Mouse (Mus musculus): ENCODE results near the gene Fggy. TPM values are rescaled to one million over a fixed set of nuclear protein-coding genes. Genes with fewer than 3 reads are reported as not detected.

Fggy gene
- polyA plus RNA-seq, 1 experiment from 2014 or later: 10.4 TPM

DNA sequence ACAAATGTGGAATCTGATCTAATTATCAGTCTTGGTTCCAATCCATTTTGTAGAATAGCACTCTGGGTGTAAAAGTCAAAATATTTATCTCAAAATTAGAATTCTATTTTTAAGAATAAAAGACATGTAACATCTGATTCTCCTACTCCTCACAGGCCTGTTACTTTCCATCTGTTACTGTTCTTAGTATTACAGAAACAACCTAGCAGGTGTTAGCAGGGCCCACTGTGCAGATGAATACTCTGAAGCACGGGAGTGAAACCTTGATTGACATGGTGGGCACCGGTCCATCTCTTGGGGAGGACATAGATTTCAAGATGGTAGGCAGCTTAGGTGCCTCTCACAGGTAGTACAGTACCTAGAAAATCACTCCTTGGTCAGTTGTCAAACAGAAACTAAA is 298.7 kb downstream of the Fggy start:
- no peak for ATAC-seq
- 70% methylated on average over 2 of the region's 2 CpGs for WGBS (ENCODE audit: insufficient replicate concordance)
- no peaks in the 10 kb centered on the region for H3K27me3 ChIP-seq (replicated peaks)
- H3K27ac ChIP-seq: no peak overlapping the region
- H3K9me3 ChIP-seq (replicated peaks): no peaks in the 10 kb centered on the region
- H3K9ac ChIP-seq: no peak overlapping the region
- no peak overlapping the region for H3K4me3 ChIP-seq
- no peak overlapping the region for H3K4me2 ChIP-seq
- no peaks in the 10 kb centered on the region for H3K36me3 ChIP-seq
- H3K4me1 ChIP-seq: no peaks in the 10 kb centered on the region; the same call in 1 of the 2 replicates

GRCm38 (mm10) chr4:95860601-95861000 is 303.3 kb downstream of the Fggy start:
- ATAC-seq: no peak
- no peaks in the 10 kb centered on the region for H3K36me3 ChIP-seq
- no peak overlapping the region for H3K4me3 ChIP-seq
- H3K27ac ChIP-seq: no peak overlapping the region
- no peak overlapping the region for H3K9ac ChIP-seq
- no peaks in the 10 kb centered on the region for H3K9me3 ChIP-seq (replicated peaks)
- H3K27me3 ChIP-seq (replicated peaks): no peaks in the 10 kb centered on the region
- H3K4me2 ChIP-seq: no peak overlapping the region
- 40% methylated on average over 3 of the region's 3 CpGs for WGBS (ENCODE audit: insufficient replicate concordance)
- no peaks in the 10 kb centered on the region for H3K4me1 ChIP-seq

- no peaks in the 10 kb centered on the region for H3K36me3 ChIP-seq
- H3K4me3 ChIP-seq: no peak overlapping the region
- H3K27me3 ChIP-seq (replicated peaks): no peaks in the 10 kb centered on the region
- no peak overlapping the region for H3K9ac ChIP-seq
- H3K4me1 ChIP-seq: no peaks in the 10 kb centered on the region
- H3K9me3 ChIP-seq (replicated peaks): no peaks in the 10 kb centered on the region
- H3K4me2 ChIP-seq: no peak overlapping the region
- WGBS (ENCODE audit: insufficient replicate concordance): 51% methylated on average over 4 of the region's 4 CpGs
- no peak for ATAC-seq
- no peak overlapping the region for H3K27ac ChIP-seq
Measured at GRCm38 (mm10) chr4:95861074-95861473, 303.8 kb downstream of the Fggy start.

DNA sequence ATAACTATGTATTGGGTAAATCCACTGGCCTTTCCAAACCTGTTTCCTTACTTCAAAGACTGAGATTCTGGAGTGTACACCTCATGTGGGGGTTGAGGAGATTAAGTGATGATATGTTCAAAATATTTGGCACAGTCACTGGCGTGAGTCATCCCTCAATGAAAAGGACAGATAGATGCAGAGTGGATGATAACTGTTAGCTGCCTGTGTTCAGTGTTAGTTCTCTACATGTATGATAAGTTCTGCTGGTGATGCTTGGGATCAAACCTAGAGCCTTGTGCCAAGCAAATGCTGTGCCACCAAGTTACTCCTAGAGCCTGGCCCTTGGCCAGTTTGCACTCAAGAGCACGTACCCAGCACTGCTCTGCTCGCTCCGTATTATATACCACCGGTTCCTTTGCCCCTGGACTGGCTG is 304.4 kb downstream of the Fggy start:
- H3K27ac ChIP-seq: no peak overlapping the region
- no peaks in the 10 kb centered on the region for H3K9me3 ChIP-seq (replicated peaks)
- H3K4me1 ChIP-seq: no peaks in the 10 kb centered on the region
- H3K4me2 ChIP-seq: no peak overlapping the region
- H3K36me3 ChIP-seq: no peaks in the 10 kb centered on the region
- H3K9ac ChIP-seq: no peak overlapping the region
- ATAC-seq: no peak
- no peaks in the 10 kb centered on the region for H3K27me3 ChIP-seq (replicated peaks)
- no peak overlapping the region for H3K4me3 ChIP-seq
- 73% methylated on average over 5 of the region's 5 CpGs for WGBS (ENCODE audit: insufficient replicate concordance)

GRCm38 (mm10) chr4:95862276-95862675 is 305.0 kb downstream of the Fggy start:
- Histone ChIP-seq H3K9ac (no peak overlapping the region), H3K27ac (no peak overlapping the region), H3K4me3 (no peak overlapping the region), H3K27me3 (replicated peaks) (no peaks in the 10 kb centered on the region), H3K9me3 (replicated peaks) (no peaks in the 10 kb centered on the region), H3K4me1 (no peaks in the 10 kb centered on the region), H3K4me2 (no peak overlapping the region), H3K36me3 (no peaks in the 10 kb centered on the region)
- WGBS (ENCODE audit: insufficient replicate concordance): 62% methylated on average over 7 of the region's 7 CpGs
- no peak for ATAC-seq

GRCm38 (mm10) chr4:95862781-95863499 is 305.6 kb downstream of the Fggy start:
- 35% methylated on average over 6 of the region's 6 CpGs for WGBS (ENCODE audit: insufficient replicate concordance)
- Histone ChIP-seq H3K9ac (no peak overlapping the region), H3K27me3 (replicated peaks) (no peaks in the 10 kb centered on the region), H3K36me3 (no peaks in the 10 kb centered on the region), H3K4me3 (no peak overlapping the region), H3K27ac (no peak overlapping the region), H3K4me2 (no peak overlapping the region), H3K9me3 (replicated peaks) (no peaks in the 10 kb centered on the region), H3K4me1 (no peaks in the 10 kb centered on the region)
- no peak for ATAC-seq

DNA sequence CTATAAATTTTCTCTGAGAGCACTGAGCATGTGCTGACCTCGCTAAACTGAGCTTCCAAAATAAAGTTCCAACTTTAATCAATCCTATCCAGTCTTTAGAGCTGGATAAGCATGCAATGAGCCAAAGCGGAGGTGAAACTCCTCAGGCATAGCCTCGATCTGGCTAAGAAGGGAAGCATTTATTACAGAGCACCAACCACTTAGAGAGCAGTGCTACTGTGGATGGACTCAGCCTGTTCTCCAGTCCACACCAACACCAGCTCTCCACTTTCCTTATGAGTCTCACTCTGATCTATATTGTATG is 306.1 kb downstream of the Fggy start:
- Histone ChIP-seq H3K4me3 (no peak overlapping the region), H3K4me2 (no peak overlapping the region), H3K9ac (no peak overlapping the region), H3K36me3 (no peaks in the 10 kb centered on the region), H3K27me3 (replicated peaks) (no peaks in the 10 kb centered on the region), H3K27ac (no peak overlapping the region), H3K4me1 (no peaks in the 10 kb centered on the region), H3K9me3 (replicated peaks) (no peaks in the 10 kb centered on the region)
- WGBS (ENCODE audit: insufficient replicate concordance): 62% methylated on average over 3 of the region's 3 CpGs
- ATAC-seq: no peak

GRCm38 (mm10) chr4:95865251-95865650 is 307.9 kb downstream of the Fggy start:
- ATAC-seq: no peak
- H3K27ac ChIP-seq: no peak overlapping the region
- no peak overlapping the region for H3K9ac ChIP-seq
- WGBS (ENCODE audit: insufficient replicate concordance): 59% methylated on average over 5 of the region's 5 CpGs
- no peaks in the 10 kb centered on the region for H3K36me3 ChIP-seq
- H3K4me2 ChIP-seq: no peak overlapping the region
- H3K9me3 ChIP-seq (replicated peaks): no peaks in the 10 kb centered on the region
- no peaks in the 10 kb centered on the region for H3K4me1 ChIP-seq
- no peaks in the 10 kb centered on the region for H3K27me3 ChIP-seq (replicated peaks)
- H3K4me3 ChIP-seq: no peak overlapping the region

DNA sequence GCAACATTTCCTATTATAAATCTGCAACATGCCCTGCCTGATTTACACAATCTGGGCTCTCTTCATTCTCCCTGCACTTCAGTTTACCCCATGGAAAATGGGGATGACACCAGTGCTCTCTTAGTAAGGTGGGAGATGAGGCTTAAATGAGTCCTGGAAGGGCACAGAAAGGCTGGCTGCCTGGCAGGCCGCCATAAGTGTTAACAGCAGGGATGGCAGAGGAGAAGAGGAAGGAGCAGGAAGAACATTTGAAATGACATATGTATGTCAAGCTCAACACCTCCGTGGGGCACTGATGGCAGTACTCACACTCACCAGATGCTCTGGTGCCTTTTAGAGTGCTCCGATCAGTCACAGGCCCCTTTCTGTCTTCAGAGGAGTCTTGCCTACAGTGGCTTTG is 308.6 kb downstream of the Fggy start:
- Histone ChIP-seq H3K9ac (no peak overlapping the region), H3K4me3 (no peak overlapping the region)

GRCm38 (mm10) chr4:95867103-95867502 is 309.8 kb downstream of the Fggy start:
- Histone ChIP-seq H3K9ac (no peak overlapping the region), H3K36me3 (no peaks in the 10 kb centered on the region), H3K4me1 (no peaks in the 10 kb centered on the region), H3K9me3 (replicated peaks) (no peaks in the 10 kb centered on the region), H3K27me3 (replicated peaks) (no peaks in the 10 kb centered on the region), H3K27ac (no peak overlapping the region), H3K4me2 (no peak overlapping the region), H3K4me3 (no peak overlapping the region)
- 70% methylated on average over 3 of the region's 3 CpGs for WGBS (ENCODE audit: insufficient replicate concordance)
- ATAC-seq: no peak

More for the DNA sequence above, 308.6 kb downstream of the Fggy start:
- no peak for ATAC-seq
- Histone ChIP-seq H3K36me3 (no peaks in the 10 kb centered on the region), H3K9me3 (replicated peaks) (no peaks in the 10 kb centered on the region), H3K4me1 (no peaks in the 10 kb centered on the region), H3K27me3 (replicated peaks) (no peaks in the 10 kb centered on the region), H3K27ac (no peak overlapping the region), H3K4me2 (no peak overlapping the region)
- whole genome bisulfite sequencing (ENCODE audit: insufficient replicate concordance): 61% methylated on average over 3 of the region's 3 CpGs

- Histone ChIP-seq H3K27ac (no peak overlapping the region), H3K27me3 (replicated peaks) (no peaks in the 10 kb centered on the region), H3K9ac (no peak overlapping the region), H3K4me3 (no peak overlapping the region), H3K4me1 (no peaks in the 10 kb centered on the region), H3K36me3 (no peaks in the 10 kb centered on the region), H3K4me2 (no peak overlapping the region), H3K9me3 (replicated peaks) (no peaks in the 10 kb centered on the region)
- 56% methylated on average over 6 of the region's 6 CpGs for WGBS (ENCODE audit: insufficient replicate concordance)
- ATAC-seq: no peak
Measured at GRCm38 (mm10) chr4:95868348-95868747, 311.0 kb downstream of the Fggy start.

DNA sequence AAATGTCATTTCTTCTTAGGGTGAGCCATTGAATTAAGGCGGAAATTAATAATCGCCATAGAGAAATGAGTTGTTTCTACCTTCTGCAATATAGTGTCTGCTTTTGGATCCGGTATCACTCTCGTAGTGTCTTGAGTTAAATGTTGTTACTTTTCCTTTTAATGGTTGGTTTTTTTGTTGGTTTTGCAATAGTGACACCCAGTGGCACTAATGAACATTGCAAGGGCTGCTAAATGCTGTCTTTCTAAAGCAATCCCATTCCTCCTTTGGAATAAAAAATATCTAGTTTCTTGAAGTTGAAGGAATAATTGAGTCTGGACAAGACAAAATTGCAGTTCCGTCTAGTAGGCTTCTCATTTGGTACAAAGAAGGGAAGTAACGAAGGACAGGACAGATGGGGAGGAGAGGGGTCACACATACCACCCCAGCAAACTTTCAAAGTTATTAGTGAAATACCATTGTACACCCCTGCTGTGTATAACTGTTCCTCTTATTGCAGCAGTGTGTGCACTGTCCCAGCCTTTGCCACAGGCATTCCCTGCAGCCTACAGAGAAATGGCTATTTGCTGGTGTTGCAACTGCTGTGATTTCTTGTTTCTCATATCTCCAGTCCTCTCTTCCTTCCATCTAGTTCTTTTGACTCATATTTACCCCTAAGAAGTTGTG is 314.0 kb downstream of the Fggy start:
- no peaks in the 10 kb centered on the region for H3K27me3 ChIP-seq (replicated peaks)
- H3K9me3 ChIP-seq (replicated peaks): no peaks in the 10 kb centered on the region
- ATAC-seq: no peak
- H3K4me1 ChIP-seq: no peaks in the 10 kb centered on the region
- no peak overlapping the region for H3K4me3 ChIP-seq
- H3K4me2 ChIP-seq: no peak overlapping the region
- H3K9ac ChIP-seq: no peak overlapping the region
- H3K36me3 ChIP-seq: no peaks in the 10 kb centered on the region
- H3K27ac ChIP-seq: no peak overlapping the region
- 28% methylated on average over 6 of the region's 6 CpGs for WGBS (ENCODE audit: insufficient replicate concordance)

DNA sequence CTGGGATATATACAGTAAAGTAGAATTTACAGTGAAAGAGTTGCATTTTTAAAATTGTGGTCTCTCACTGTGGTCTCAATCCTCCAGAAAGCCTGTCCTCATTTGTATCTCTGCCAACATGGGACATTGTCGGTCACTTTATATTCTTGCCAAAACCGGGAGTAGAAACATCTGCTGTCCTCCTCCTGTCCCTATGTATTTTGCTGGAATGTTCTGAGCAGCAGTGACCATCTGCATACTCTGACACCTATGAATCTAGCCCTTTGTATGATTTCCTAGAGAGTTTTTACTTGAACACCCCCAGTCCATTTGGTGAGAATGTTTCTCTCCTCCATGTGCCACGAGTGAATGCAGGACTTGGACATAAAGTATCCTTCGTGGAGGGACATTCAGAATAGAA is 318.6 kb downstream of the Fggy start:
- WGBS (ENCODE audit: insufficient replicate concordance): 77% methylated on average over 4 of the region's 4 CpGs
- Histone ChIP-seq H3K4me2 (no peak overlapping the region), H3K9me3 (replicated peaks) (no peaks in the 10 kb centered on the region), H3K27ac (no peak overlapping the region), H3K36me3 (no peaks in the 10 kb centered on the region), H3K4me3 (no peak overlapping the region), H3K9ac (no peak overlapping the region), H3K4me1 (no peaks in the 10 kb centered on the region), H3K27me3 (replicated peaks) (no peaks in the 10 kb centered on the region)
- no peak for ATAC-seq

Data from liver, embryonic 12.5 days (tissue).